Mouse (Mus musculus): ENCODE results near the gene Sox4.

DNA sequence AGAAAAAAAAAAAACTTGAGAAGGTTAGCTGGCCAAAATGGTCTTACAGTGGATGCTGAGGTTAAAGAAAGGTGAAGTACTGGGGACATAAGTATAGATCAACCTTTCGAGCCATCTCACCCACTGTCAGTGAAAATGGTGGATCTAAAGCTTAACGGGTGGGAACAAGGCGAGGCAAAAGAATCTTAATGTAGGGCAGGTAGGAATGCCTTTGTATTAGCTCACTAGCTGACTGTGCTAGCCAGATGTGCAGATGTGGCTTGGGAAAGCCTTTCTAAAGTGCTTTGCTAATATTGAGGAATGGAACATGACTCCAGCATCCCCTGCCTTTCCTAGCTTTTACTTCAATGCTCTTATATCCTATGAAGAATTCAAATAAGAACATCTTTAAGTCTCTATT is 30.4 kb downstream of the Sox4 start:
- no peak for TF ChIP-seq CTCF (IDR thresholded peaks at IDR 0.05; ENCODE audit: low read depth)
- no peak for TF ChIP-seq EP300 (IDR thresholded peaks at IDR 0.05; ENCODE audit: low read depth)
